Mouse (Mus musculus): ENCODE results near the gene Dbndd2. TPM values are rescaled to one million over a fixed set of nuclear protein-coding genes. Genes with fewer than 3 reads are reported as not detected.

The Dbndd2 gene
- polyA plus RNA-seq, 1 experiment: 16.4 TPM

DNA sequence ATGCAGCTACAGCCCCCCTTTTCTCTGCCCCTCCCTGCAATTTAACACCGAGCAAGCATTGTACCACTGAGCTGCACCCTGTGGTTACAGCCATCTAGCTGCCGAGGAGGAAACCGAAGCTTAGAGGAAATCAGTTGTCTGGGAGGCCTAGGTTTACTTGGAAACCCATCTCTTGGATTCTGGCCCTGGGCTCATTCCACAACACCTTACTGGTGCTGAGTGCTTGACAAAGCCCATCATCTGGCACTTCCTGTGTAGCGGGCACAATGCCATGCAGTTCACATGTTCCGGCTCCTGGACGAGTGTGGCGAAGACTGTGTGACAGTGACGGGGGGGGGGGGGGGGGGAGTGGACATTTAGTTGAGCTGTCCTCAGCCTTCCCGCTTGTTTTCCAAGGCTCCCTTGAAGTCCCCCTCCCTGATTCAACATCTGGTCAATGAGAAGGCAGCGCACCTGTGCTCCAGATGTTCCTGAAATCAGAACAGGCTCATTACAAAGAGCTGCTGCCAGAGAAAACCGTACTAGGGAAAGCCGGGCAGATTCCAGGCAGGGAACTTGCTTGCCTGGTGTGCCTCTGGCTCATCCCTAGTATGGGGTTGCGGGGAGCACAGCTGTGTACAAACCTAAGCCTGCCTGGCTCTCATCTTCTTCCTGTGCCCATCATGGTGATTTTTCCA is 33.8 kb upstream of the Dbndd2 start:
- no peak for TF ChIP-seq SRF (IDR thresholded peaks at IDR 0.05; ENCODE audit: control insufficient read depth, insufficient read length, low read depth)
- no peak for TF ChIP-seq TCF12 (IDR thresholded peaks at IDR 0.05; ENCODE audit: insufficient read depth, poor library complexity, severe bottlenecking)
- peak in 1 of 3 experiments; percentile 61 for TF ChIP-seq MYOD1 (IDR thresholded peaks at IDR 0.05; ENCODE audit: control insufficient read depth in 1 of 3, insufficient read length in 2 of 3, low read depth in 2 of 3)
- TF ChIP-seq E2F4 (IDR thresholded peaks at IDR 0.05; ENCODE audit: insufficient read depth): no peak
- TF ChIP-seq MAX (IDR thresholded peaks at IDR 0.05; ENCODE audit: low read depth): no peak
- Histone ChIP-seq H3K79me2 (ENCODE audit: control insufficient read depth, insufficient read depth) (no peaks in the 10 kb centered on the region), H3K27me3 (ENCODE audit: control insufficient read depth, insufficient read depth, insufficient read length) (no peaks in the 10 kb centered on the region), H3K4me2 (ENCODE audit: low read depth) (peak overlapping the region; percentile 42), H3ac (ENCODE audit: control insufficient read depth, insufficient read length) (no peak overlapping the region), H3K36me3 (ENCODE audit: control insufficient read depth, insufficient read depth) (no peaks in the 10 kb centered on the region), H3K4me3 (no peak overlapping the region)

- TF ChIP-seq MYOD1 (IDR thresholded peaks at IDR 0.05; ENCODE audit: control insufficient read depth in 1 of 3, insufficient read length in 2 of 3, low read depth in 2 of 3) (no peak), REST (IDR thresholded peaks at IDR 0.05; ENCODE audit: insufficient read depth, insufficient read length) (no peak), CEBPB (IDR thresholded peaks at IDR 0.05; ENCODE audit: insufficient read depth, poor library complexity, severe bottlenecking) (no peak), MAX (IDR thresholded peaks at IDR 0.05; ENCODE audit: low read depth) (no peak), TCF3 (IDR thresholded peaks at IDR 0.05; ENCODE audit: insufficient read length, low read depth) (no peak), E2F4 (IDR thresholded peaks at IDR 0.05; ENCODE audit: insufficient read depth) (no peak), SRF (IDR thresholded peaks at IDR 0.05; ENCODE audit: control insufficient read depth, insufficient read length, low read depth) (no peak), POLR2A (IDR thresholded peaks at IDR 0.05; ENCODE audit: insufficient read length, low read depth) (no peak), TCF12 (IDR thresholded peaks at IDR 0.05; ENCODE audit: insufficient read depth, poor library complexity, severe bottlenecking) (no peak), POLR2AphosphoS2 (IDR thresholded peaks at IDR 0.05; ENCODE audit: insufficient read length, low read depth) (no peak), USF1 (IDR thresholded peaks at IDR 0.05; ENCODE audit: low read depth) (no peak), MYOG (IDR thresholded peaks at IDR 0.05; ENCODE audit: control insufficient read depth in 1 of 3, insufficient read depth in 1 of 3, insufficient read length in 2 of 3, low read depth in 2 of 3) (no peak)
- no peak overlapping the region for H3K4me2 ChIP-seq (ENCODE audit: low read depth)
- no peak overlapping the region for H3ac ChIP-seq (ENCODE audit: control insufficient read depth, insufficient read length)
- H3K36me3 ChIP-seq (ENCODE audit: control insufficient read depth, insufficient read depth): no peaks in the 10 kb centered on the region
- no peaks in the 10 kb centered on the region for H3K79me2 ChIP-seq (ENCODE audit: control insufficient read depth, insufficient read depth)
- H3K27me3 ChIP-seq (ENCODE audit: control insufficient read depth, insufficient read depth, insufficient read length): no peaks in the 10 kb centered on the region
- H3K4me3 ChIP-seq: no peak overlapping the region
Measured at GRCm38 (mm10) chr2:164453047-164453757, 32.7 kb upstream of the Dbndd2 start.

DNA sequence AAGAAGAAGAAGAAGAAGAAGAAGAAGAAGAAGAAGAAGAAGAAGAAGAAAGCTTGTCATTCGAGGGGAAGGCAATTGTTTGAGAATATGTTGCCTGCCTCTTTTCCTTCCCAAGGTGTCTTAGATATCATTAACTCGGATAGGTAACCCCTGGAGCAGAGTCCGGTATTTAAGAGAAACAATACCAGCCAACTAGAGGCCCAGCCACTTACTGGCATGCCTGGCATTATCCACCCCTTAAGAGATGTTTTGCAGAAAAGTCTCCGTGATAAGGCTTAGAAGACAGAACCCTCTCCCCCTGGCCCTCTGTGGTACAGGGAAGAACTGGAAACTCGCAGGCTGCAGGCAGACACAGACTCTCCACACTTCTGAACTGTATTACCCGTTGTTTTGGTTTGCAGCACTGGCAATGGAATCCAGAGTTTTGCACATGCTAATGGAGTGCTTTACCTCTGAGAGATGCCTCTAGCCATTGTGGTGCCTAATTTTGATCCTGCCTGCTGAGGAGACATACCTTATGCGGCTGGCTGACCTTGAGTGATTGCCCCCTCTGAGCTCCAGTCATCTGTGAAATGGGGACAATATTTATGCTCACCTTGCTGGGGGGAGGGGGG is 31.9 kb upstream of the Dbndd2 start:
- Histone ChIP-seq H3K4me2 (ENCODE audit: low read depth) (no peak overlapping the region), H3K27me3 (ENCODE audit: control insufficient read depth, insufficient read depth, insufficient read length) (no peaks in the 10 kb centered on the region), H3K36me3 (ENCODE audit: control insufficient read depth, insufficient read depth) (no peaks in the 10 kb centered on the region), H3K4me3 (no peak overlapping the region), H3K79me2 (ENCODE audit: control insufficient read depth, insufficient read depth) (no peaks in the 10 kb centered on the region), H3ac (ENCODE audit: control insufficient read depth, insufficient read length) (no peak overlapping the region)
- TF ChIP-seq MAX (IDR thresholded peaks at IDR 0.05; ENCODE audit: low read depth): no peak
- no peak for TF ChIP-seq E2F4 (IDR thresholded peaks at IDR 0.05; ENCODE audit: insufficient read depth)
- TF ChIP-seq TCF12 (IDR thresholded peaks at IDR 0.05; ENCODE audit: insufficient read depth, poor library complexity, severe bottlenecking): no peak
- no peak for TF ChIP-seq REST (IDR thresholded peaks at IDR 0.05; ENCODE audit: insufficient read depth, insufficient read length)
- TF ChIP-seq USF1 (IDR thresholded peaks at IDR 0.05; ENCODE audit: low read depth): no peak
- no peak for TF ChIP-seq POLR2A (IDR thresholded peaks at IDR 0.05; ENCODE audit: insufficient read length, low read depth)
- no peak for TF ChIP-seq MYOG (IDR thresholded peaks at IDR 0.05; ENCODE audit: control insufficient read depth in 1 of 3, insufficient read depth in 1 of 3, insufficient read length in 2 of 3, low read depth in 2 of 3)
- TF ChIP-seq SRF (IDR thresholded peaks at IDR 0.05; ENCODE audit: control insufficient read depth, insufficient read length, low read depth): no peak
- no peak for TF ChIP-seq CEBPB (IDR thresholded peaks at IDR 0.05; ENCODE audit: insufficient read depth, poor library complexity, severe bottlenecking)
- TF ChIP-seq MYOD1 (IDR thresholded peaks at IDR 0.05; ENCODE audit: control insufficient read depth in 1 of 3, insufficient read length in 2 of 3, low read depth in 2 of 3): no peak
- no peak for TF ChIP-seq POLR2AphosphoS2 (IDR thresholded peaks at IDR 0.05; ENCODE audit: insufficient read length, low read depth)
- TF ChIP-seq TCF3 (IDR thresholded peaks at IDR 0.05; ENCODE audit: insufficient read length, low read depth): no peak

DNA sequence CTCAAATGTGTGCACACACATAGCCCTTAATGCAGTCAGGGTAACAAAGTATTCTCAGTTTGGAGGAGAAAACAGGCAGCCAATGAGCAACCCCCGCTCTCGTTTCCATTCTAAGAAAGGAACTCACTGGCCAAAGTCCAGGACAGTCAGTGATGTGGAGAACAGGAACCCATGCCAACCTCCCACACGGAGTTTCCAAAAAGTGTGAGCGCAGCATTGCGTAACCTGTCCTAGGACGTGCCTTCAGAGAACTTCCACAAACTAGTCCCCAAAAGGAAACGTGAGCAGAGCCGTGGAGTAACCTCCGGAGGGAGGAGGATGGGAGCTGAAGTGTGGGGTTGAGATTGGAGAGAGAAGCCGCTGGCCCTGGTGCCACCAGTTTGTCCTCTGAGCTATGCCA is 31.1 kb upstream of the Dbndd2 start:
- H3K36me3 ChIP-seq (ENCODE audit: control insufficient read depth, insufficient read depth): no peaks in the 10 kb centered on the region
- H3K4me3 ChIP-seq: no peak overlapping the region
- H3K4me2 ChIP-seq (ENCODE audit: low read depth): peak overlapping the region; percentile 45
- TF ChIP-seq MYOD1 (IDR thresholded peaks at IDR 0.05; ENCODE audit: control insufficient read depth in 1 of 3, insufficient read length in 2 of 3, low read depth in 2 of 3) (no peak), CEBPB (IDR thresholded peaks at IDR 0.05; ENCODE audit: insufficient read depth, poor library complexity, severe bottlenecking) (peak; percentile 97)
- H3K27me3 ChIP-seq (ENCODE audit: control insufficient read depth, insufficient read depth, insufficient read length): no peaks in the 10 kb centered on the region
- H3ac ChIP-seq (ENCODE audit: control insufficient read depth, insufficient read length): no peak overlapping the region
- no peaks in the 10 kb centered on the region for H3K79me2 ChIP-seq (ENCODE audit: control insufficient read depth, insufficient read depth)
